Mouse (Mus musculus): ENCODE measurements around the gene Cnp.
"Not testable (repeated sequence)": the region's sequence is repeated elsewhere in the genome, so short reads cannot be mapped to it uniquely, and the experiment has no call there.

The Cnp gene

DNA sequence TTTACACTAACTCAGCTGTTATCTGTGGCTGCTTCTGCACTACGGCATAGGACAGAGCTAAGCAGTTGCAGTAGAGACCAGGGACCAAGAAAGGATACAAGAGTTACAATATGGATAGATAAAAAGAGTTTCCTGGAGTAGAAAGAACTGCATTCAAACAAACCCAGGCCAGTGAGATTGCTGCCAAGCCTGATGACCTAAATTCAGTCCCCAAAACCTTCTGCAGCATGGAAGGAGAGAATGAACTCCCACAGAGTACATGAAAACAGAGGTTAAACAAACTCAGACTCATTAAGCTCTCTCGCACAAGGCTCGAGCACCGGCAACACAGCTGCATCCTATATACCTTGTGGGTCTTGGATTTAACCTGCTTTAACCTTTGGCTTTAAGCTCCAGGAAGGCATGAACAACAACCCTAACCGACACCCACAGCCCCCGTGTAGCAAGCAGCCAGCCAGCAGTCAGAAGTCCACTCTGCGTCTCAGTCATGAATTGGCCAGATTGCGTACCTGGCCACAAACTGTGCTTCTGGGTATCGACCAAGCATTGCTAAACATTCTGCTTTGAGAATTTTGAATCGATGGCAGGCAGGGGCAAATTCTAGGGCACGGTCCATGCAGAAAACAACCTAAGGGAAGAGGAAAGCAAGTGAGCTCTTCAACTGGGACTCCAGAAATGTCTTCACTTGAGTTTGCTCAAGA is 17.8 kb downstream of the Cnp start:
- DNase-seq = no peak

GRCm38 (mm10) chr11:100594608-100595007 is 19.9 kb downstream of the Cnp start:
- no peak for DNase-seq

DNA sequence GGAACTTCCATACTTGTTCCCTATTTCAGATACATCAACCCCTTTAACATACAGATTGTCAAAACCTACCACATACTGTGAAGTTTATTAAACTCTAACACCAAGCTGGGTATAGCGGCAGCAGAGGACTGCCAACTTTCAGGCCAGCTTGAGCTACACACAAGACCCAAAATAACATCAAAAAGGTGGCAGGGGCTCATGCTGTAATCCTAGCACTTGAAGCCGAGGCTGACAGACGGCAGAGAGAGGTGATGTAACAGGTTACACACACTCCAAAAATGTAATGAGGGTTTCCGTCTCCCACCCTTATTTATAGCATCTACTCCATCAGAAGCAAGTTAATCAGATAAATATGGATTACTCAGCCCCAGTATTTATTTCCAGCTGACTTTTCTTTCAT is 20.8 kb downstream of the Cnp start:
- no peak for DNase-seq

- no peak for DNase-seq
Observed at GRCm38 (mm10) chr11:100598074-100598473, 23.4 kb downstream of the Cnp start.

- DNase-seq = no peak
Observed at GRCm38 (mm10) chr11:100601372-100601771, 26.7 kb downstream of the Cnp start.

- no peak for DNase-seq
Observed at GRCm38 (mm10) chr11:100603155-100603554, 28.5 kb downstream of the Cnp start.

DNA sequence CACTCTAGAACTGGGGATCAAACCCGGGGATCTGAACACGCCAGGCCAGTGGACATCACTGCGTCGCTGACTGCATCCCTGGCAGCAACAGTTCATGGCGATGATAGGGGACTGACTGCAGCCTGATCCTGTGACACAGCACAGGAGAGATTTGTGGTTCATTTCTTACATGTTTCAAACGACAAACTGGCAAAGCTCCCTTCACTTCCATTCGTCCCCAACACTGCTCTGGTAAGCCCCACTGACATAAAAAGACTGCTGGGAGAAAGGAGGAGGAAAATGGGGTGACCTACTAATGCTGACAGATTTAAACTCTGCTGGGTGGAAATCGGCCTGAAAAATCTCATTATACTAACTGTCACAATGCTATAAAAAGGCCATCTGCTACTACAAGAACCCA is 29.1 kb downstream of the Cnp start:
- DNase-seq = no peak

DNA sequence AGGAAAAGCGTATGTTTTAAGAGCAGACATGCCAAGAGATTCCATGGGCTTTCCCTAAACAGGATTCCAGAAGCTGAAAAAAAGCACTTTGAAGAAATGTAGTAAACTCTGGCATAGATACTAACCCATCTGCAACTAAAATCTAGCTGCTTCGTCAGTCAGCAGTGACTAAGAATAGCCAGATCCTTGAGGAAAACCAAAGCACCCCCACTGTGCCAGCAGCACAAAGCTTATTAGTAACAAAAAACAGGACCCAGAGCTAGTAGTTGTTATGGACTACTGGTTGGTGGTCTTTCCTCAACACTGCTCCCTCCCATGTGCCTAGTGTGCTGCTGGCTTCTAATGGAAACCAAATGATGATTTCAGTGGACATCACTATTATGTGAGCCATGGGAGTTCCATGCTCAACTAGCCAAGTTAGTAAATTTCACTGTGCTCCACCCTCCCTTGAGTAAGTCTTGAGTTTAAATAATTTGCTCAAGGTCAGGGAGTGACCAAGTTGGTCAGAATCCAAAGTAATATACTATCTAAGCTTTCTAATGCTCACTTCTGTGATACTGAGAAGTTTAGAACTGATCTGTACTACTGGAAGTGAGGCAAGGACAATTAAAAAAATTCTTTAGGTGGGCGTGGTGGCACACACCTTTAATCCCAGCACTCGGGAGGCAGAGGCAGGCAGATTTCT is 29.8 kb downstream of the Cnp start:
- DNase-seq = peak in 1 of 2 experiments; percentile 37

GRCm38 (mm10) chr11:100605451-100605850 is 30.7 kb downstream of the Cnp start:
- DNase-seq = peak; percentile 37 to 54

DNA sequence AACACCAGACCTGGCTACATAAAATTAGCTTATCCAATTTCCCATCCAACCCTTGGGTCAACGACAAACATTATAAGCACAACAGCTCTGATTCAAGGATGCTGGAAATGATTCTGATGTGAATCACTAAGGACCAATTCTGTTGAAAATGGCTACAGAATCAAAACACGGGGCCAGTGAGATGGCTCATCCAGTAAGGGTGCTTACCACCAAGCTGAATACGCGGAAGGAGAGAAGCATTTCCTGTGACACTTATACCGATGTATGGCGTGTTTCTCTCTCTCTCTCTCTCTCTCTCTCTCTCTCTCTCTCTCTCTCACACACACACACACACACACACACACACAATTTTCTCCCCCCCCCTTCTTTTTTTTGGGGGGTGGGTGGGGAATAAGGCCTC is 32.4 kb downstream of the Cnp start:
- no peak for DNase-seq

DNA sequence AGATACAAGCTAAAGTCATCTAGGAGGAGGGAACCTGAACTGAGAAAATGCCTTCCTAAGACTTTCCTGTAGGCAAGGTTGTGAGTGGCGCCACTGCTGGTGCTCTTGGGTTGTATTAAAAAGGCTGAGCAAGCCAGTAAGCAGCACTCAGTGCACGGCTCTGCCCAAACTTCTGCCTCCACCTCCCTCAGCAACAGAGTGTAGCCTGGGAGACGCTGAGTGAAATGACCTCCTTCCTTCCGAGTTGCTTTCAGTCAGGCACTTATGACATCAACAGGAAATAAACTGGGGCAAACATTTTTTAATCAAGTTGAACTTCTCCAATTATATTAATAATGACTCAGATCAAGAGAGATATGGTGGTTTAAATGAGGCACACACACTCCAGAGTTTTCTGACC is 34.1 kb downstream of the Cnp start:
- no peak for DNase-seq

GRCm38 (mm10) chr11:100609355-100609996 is 34.8 kb downstream of the Cnp start:
- DNase-seq = no peak

DNA sequence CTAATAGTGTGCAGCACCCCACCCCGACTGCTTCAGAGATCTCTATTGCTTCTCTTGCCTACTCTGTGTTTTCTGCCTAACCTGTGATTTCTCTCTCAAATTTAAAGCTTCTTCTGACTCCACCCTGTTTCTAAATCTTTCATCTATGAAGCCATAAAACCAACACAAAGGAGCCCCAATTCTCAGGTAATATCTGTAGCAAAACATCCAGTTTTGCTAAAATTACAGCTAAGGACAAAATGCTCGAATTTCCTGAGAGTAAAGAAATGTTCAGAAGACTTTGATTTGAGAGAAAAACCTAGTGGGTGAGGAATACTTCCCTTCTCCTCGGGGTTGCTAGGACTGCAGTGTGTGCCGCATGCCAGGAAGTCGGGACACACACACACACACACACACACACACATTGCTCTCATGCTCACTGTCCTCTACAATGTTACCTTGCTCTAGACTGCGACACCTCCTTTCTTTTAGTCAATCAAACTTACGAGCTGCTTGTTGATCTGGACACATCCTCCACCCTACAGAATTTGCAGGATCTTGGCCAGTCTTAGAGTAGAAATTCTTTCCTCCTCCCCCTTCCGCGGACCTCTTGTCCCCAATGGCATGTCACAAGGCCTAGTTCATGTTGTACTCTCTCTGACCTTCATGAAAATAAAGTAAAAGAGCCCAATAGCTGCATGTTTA is 35.4 kb downstream of the Cnp start:
- DNase-seq = no peak

- peak; percentile 63 to 68 for DNase-seq
Observed at GRCm38 (mm10) chr11:100611627-100612026, 36.9 kb downstream of the Cnp start.

DNA sequence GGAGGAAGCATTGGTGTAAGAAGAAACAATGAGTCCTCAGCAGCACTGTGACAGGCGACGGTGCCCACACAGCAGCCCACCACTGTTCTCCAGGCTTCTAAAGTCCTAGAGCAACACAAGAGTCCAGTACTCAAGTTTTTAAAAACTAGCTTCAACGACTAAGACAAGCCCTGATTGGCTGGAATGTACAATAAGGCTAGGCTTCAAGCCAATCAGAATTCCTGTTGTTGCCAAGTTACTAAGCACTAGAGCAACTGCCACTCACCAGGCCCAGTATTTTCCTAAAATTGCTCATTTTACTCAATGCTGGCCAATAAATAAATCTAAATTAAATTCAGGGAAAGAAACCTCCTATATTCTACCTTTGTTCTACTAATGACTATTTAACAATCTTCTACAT is 38.5 kb downstream of the Cnp start:
- DNase-seq = peak in 1 of 2 experiments; percentile 51

GRCm38 (mm10) chr11:100616332-100616731 is 41.6 kb downstream of the Cnp start:
- no peak for DNase-seq

DNA sequence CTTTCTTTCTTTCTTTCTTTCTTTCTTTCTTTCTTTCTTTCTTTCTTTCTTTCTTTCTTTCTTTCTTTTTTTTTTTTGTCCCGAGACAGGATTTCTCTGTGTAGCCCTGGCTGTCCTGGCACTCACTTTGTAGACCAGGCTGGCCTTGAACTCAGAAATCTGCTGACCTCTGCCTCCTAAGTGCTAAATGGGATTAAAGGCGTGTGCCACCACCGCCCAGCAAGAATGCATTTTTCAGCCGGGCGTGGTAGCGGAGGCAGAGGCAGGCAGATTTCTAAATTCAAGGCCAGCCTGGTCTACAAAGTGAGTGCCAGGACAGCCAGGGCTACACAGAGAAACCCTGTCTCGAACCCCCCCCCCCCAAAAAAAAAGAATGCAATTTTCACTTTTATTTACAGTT is 42.1 kb downstream of the Cnp start:
- not testable (repeated sequence) for DNase-seq

DNA sequence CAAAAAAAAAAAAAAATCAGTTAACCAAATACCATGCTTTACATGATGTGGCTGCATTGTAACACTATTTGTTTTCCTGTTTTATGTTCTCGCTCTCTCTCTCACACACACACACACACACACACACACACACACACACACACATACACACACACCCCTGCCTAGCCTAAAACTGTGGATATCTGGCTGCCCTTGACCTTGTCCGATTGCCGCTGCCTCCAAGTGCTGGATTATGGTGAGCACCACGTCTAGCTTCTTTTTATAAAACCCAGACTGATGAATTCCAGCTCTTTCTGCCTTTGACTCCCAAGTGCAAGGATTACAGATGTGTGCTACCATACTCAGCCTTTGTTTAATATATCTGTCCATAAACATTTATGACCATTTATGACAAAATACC is 42.8 kb downstream of the Cnp start:
- DNase-seq = no peak

GRCm38 (mm10) chr11:100618761-100619484 is 44.2 kb downstream of the Cnp start, which contains the start of gene Nkiras2:
Gene Nkiras2, plus strand, starts transcription at chr11:100619244.
- DNase-seq = peak; percentile 65 to 71

GRCm38 (mm10) chr11:100619485-100619975 is 44.8 kb downstream of the Cnp start:
- DNase-seq = peak; percentile 98

GRCm38 (mm10) chr11:100619982-100620381 is 45.3 kb downstream of the Cnp start, which contains the start of gene Dnajc7:
Gene Dnajc7, minus strand, starts transcription at chr11:100620168.
- no peak for DNase-seq

- DNase-seq = peak; percentile 96
Observed at GRCm38 (mm10) chr11:100622714-100623113, 48.0 kb downstream of the Cnp start.

Measured in cerebellum, postnatal 14 days (tissue).